Mouse (Mus musculus) kidney, adult 2 months (tissue): ENCODE results near the gene Mcu. TPM values are rescaled to one million over a fixed set of nuclear protein-coding genes. Genes with fewer than 3 reads are reported as not detected.

Experiments used
- DNase-seq: peaks from one replicate; pipeline ENCODE4 v3.0.0; 2021
- H3K27ac ChIP-seq: fragments of 200-500 bp; 2 replicates; pipeline ENCODE4 v1.5.1; 2012; ENCODE audit warnings: low read depth, low read length, control low read depth, inconsistent platforms; ENCODE audit not compliant: insufficient read depth
- H3K27me3 ChIP-seq: fragments of 200-500 bp; replicated peaks from 2 replicates; pipeline ENCODE4 v1.6.1; 2012; ENCODE audit warnings: mild to moderate bottlenecking, moderate library complexity, low read length, inconsistent platforms; ENCODE audit not compliant: control insufficient read depth, insufficient read depth
- H3K36me3 ChIP-seq: fragments of 200-500 bp; 2 replicates; pipeline ENCODE4 v1.6.1; 2012; ENCODE audit warnings: mild to moderate bottlenecking, moderate library complexity, low read length, inconsistent platforms; ENCODE audit not compliant: control insufficient read depth, insufficient read depth
- H3K4me1 ChIP-seq: fragments of 200-500 bp; 2 replicates; pipeline ENCODE4 v1.6.1; 2011; ENCODE audit warnings: low read length; ENCODE audit not compliant: control insufficient read depth, insufficient read depth
- H3K4me3 ChIP-seq: fragments of 200-500 bp; 2 replicates; pipeline ENCODE4 v1.5.1; 2011; ENCODE audit warnings: mild to moderate bottlenecking, low read depth, low read length, control low read depth; ENCODE audit not compliant: insufficient read depth
- CTCF ChIP-seq: fragments of 200-500 bp; conservative IDR thresholded peaks from 2 replicates; pipeline ENCODE4 v1.5.1; 2011; ENCODE audit warnings: low read depth, mild to moderate bottlenecking, control low read depth, low read length, moderate library complexity, mixed read lengths; ENCODE audit not compliant: insufficient read depth, insufficient read length
- POLR2A ChIP-seq: fragments of 200-500 bp; IDR thresholded peaks from one replicate; pipeline ENCODE4 v1.6.1; 2011; ENCODE audit warnings: low read depth, low read length, control low read depth
- WGBS: fragments of 180-500 bp; shearing (Covaris S2); methylation state at CpG from one replicate; pipeline ENCODE4 v1.1.7; 2018; 5-methylcytosine and 5-hydroxymethylcytosine counted together
- polyA plus RNA-seq: library from polyadenylated mRNA; depleted of rRNA; stranded (reverse); fragments of >200 nt; gene quantifications from 2 replicates; pipeline ENCODE4 v1.2.3, GENCODE M21; 2012

Mcu gene
- polyA plus RNA-seq, 1 experiment = 16.2 TPM

DNA sequence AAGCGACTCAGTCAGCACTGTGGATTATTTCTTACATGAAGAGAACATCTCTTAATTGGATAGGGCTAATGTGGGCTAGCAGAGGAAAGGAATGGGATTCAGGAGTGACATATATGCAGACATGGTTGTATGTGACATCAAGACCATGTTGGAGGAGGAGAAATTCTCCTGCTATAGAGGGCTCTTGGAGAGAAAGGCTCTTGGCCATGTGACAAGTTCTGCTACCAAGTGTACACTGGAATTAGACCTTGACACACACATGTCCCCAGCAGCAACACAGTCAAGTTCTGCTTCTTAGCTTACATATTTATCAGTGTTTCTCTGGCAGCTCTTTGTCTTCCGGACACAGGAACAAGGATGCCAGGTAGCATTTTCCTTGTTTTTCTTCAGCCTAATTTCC is 129.1 kb downstream of the Mcu start:
- H3K4me3 ChIP-seq = no peak overlapping the region
- no peak for DNase-seq
- no peaks in the 10 kb centered on the region for H3K4me1 ChIP-seq
- no peaks in the 10 kb centered on the region for H3K27me3 ChIP-seq
- H3K27ac ChIP-seq = no peak overlapping the region
- TF ChIP-seq CTCF (no peak), POLR2A (no peak)
- H3K36me3 ChIP-seq = no peaks in the 10 kb centered on the region
- WGBS = 86% methylated on average over 2 of the region's 2 CpGs

DNA sequence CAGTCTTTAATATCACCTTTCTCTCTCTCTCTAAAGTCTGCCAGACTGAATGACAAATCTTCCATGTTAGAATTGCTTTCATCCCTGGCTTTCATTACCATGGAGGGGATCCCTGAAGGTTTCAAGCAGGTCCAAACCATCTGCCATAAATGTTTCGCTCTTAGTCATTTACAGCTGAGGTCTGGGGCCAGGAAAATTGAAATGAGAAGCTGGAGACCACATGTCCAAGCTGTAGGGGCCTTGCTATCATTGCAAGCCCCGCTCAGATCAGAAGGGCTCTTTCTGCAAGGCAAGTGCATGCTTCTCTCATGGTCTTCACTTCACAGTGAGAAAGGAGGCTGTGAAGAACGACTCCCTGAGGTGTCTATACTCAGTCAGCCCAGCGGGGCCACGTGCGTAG is 132.2 kb downstream of the Mcu start:
- no peak for DNase-seq
- H3K36me3 ChIP-seq = no peaks in the 10 kb centered on the region
- no peaks in the 10 kb centered on the region for H3K4me1 ChIP-seq
- no peaks in the 10 kb centered on the region for H3K27me3 ChIP-seq
- TF ChIP-seq CTCF (no peak), POLR2A (no peak)
- H3K27ac ChIP-seq = no peak overlapping the region
- no peak overlapping the region for H3K4me3 ChIP-seq
- WGBS = 95% methylated on average over 6 of the region's 6 CpGs

DNA sequence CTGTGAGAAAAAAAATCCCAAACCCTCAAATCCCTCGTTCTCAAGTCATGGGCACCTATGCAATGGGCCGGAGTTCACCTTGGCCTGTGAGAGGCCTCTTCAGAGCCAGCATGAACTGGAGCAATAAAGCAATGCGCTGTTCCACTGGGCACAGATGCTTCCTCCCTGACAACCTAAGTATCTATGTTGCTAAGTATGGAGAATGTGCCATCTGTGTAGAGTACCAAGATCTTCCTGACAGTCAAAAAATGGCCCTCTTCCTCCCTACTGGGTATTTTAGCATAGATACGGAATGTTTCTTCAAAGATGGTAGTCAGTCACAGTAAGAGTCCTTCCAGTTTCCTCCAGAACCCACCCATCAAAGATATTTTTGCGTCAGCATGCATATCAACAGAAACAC is 135.1 kb downstream of the Mcu start:
- Histone ChIP-seq H3K27ac (no peak overlapping the region), H3K4me1 (no peaks in the 10 kb centered on the region; the same call in 1 of the 2 replicates), H3K27me3 (no peaks in the 10 kb centered on the region), H3K4me3 (no peak overlapping the region), H3K36me3 (no peaks in the 10 kb centered on the region)
- DNase-seq = no peak
- WGBS = 97% methylated on average over 5 of the region's 5 CpGs
- no peak for TF ChIP-seq CTCF
- TF ChIP-seq POLR2A = no peak

DNA sequence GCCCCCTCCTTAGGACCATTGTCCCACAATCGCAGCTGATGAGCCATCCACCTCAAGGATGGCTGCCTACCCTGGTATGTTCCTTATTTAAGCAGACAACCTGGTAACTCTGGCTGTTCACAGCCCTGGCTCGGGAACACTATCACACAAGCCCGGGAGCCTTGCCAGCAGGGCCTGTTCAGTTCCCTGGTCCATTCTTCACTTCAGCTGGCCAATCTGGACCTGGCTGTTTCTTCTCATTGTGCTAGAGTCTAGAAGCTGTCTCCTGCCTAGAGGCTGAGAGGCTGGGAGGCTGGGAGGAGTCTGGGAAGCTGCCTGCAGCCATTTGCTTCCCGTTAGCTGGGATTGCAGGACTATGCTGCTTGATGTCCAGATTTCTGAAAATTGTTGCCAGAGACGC is 146.0 kb downstream of the Mcu start:
- Histone ChIP-seq H3K4me1 (no peaks in the 10 kb centered on the region), H3K27ac (no peak overlapping the region), H3K36me3 (no peaks in the 10 kb centered on the region), H3K27me3 (no peaks in the 10 kb centered on the region), H3K4me3 (no peak overlapping the region)
- 78% methylated on average over 5 of the region's 5 CpGs for WGBS
- no peak for DNase-seq
- TF ChIP-seq CTCF (no peak), POLR2A (no peak)

DNA sequence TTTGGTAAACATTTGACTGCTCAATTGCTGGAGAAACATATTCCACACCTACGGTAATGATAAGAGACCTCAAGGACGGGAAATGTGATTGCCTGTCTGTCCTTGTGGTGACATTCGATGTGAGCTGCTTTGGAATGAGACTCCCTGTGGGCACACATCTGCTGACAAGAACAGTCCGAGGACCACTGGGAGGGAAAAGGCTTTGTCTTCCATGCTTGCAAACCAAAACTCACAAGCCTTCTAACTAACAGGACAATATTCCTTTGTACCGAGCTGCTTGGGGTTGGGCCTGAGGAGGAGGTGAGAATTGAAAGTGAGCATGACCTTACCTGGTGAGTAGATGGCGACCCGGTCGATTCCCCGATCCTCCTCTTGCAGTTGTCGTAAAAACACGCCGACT is 149.2 kb downstream of the Mcu start:
- no peaks in the 10 kb centered on the region for H3K27me3 ChIP-seq
- no peak for DNase-seq
- no peak overlapping the region for H3K4me3 ChIP-seq
- H3K36me3 ChIP-seq = no peaks in the 10 kb centered on the region
- WGBS = 92% methylated on average over 12 of the region's 12 CpGs
- H3K4me1 ChIP-seq = no peaks in the 10 kb centered on the region
- no peak for TF ChIP-seq CTCF
- TF ChIP-seq POLR2A = no peak
- no peak overlapping the region for H3K27ac ChIP-seq

DNA sequence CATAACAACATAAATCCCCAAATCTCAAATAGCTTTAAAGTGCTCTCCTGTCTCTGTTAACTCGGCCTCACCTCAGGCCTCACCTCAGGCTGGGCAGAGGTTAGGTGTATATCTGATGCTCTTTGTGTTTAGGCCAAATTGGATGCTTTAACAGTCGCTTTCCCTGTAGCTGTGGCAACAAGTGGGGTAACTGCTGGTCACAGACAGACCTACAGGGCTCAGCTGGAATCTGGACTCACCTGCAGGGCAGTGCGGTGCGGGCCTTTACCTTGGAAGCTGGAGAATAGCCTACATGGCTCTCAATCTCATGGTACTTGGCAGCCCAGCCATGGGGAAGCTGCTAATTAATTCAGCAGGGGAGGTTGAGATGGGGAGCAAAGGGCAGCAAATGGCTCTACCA is 149.9 kb downstream of the Mcu start:
- no peak overlapping the region for H3K4me3 ChIP-seq
- DNase-seq = no peak
- TF ChIP-seq CTCF = no peak
- no peak for TF ChIP-seq POLR2A
- no peak overlapping the region for H3K27ac ChIP-seq
- WGBS = 92% methylated on average over 4 of the region's 4 CpGs
- no peaks in the 10 kb centered on the region for H3K36me3 ChIP-seq
- no peaks in the 10 kb centered on the region for H3K4me1 ChIP-seq
- H3K27me3 ChIP-seq = no peaks in the 10 kb centered on the region

DNA sequence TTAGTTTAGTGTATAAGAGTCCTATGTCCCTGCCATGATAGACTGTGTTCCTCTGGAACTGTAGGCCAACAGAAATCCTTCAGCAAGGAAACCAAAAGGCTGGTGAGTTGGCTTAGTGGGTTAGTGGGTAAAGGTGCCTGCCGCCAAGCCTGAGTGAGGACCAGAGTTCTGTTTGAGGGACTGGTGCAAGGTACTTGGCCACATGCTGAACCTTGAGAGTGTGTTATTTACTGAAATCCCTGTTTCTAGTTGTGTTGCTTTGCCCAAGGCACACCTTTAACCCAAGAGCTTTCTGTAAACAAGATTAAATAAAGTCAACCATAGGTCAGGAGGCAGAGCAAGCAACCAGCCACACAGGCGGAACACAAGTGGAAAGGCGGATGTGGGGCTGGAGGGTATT is 150.9 kb downstream of the Mcu start:
- TF ChIP-seq POLR2A (no peak), CTCF (no peak)
- DNase-seq = no peak
- no peaks in the 10 kb centered on the region for H3K36me3 ChIP-seq
- WGBS = 78% methylated on average over 3 of the region's 3 CpGs
- H3K27me3 ChIP-seq = no peaks in the 10 kb centered on the region
- H3K4me3 ChIP-seq = no peak overlapping the region
- H3K27ac ChIP-seq = no peak overlapping the region
- no peaks in the 10 kb centered on the region for H3K4me1 ChIP-seq

DNA sequence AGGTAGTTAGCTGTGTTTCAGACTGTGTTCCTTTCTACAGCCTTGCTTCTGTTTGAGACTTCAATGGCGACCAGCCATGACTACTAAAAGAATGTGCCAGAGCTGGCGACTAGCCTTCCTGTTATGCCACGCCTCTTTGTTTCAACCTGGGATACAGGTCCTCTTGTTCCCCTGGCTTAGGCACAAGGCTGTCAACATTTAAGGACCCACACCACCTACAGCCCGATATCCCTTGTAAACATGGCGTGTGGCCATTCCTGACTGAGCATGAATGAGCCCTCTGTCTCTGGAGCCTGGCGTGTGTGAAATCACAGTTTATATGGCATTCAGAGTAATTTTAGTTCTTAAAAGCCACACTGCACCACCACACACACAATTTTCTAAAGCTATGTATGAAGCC is 154.2 kb downstream of the Mcu start:
- DNase-seq = no peak
- 0 out of 2 replicates have a peak, but pooled peaks cover 2% of the 10 kb centered on the region for H3K4me1 ChIP-seq
- H3K36me3 ChIP-seq = no peaks in the 10 kb centered on the region
- WGBS = 91% methylated on average over 6 of the region's 6 CpGs
- TF ChIP-seq CTCF (no peak), POLR2A (no peak)
- no peak overlapping the region for H3K4me3 ChIP-seq
- no peaks in the 10 kb centered on the region for H3K27me3 ChIP-seq
- no peak overlapping the region for H3K27ac ChIP-seq
